Mouse (Mus musculus): ENCODE measurements at regions not wholly inside any gene's neighbourhood (a gene's known extent, or its start where the extent isn't known, plus 50 kb on each side); places are given as distances from the start of the nearest gene placed in this dataset.
A peak's percentile ranks its signal among the peaks of the same experiment; 100 is the strongest.

GRCm38 (mm10) chr2:128498611-128499010 lies 92.4 kb upstream of the Spdye4c start:
- Histone ChIP-seq H3K27me3 (ENCODE audit: insufficient read depth, low read length) (no peaks in the 10 kb centered on the region), H3K27ac (ENCODE audit: low read length) (no peak overlapping the region), H3K9ac (replicated peaks; ENCODE audit: low read length) (no peak overlapping the region), H3K9me3 (ENCODE audit: low read length) (no peaks in the 10 kb centered on the region), H3K36me3 (ENCODE audit: insufficient read depth, low read length) (no peaks in the 10 kb centered on the region), H3K4me3 (ENCODE audit: low read length) (no peak overlapping the region), H3K4me2 (replicated peaks; ENCODE audit: low read depth, low read length) (no peak overlapping the region), H3K4me1 (ENCODE audit: insufficient read depth, low read length) (0 out of 2 replicates have a peak, but pooled peaks cover 4% of the 10 kb centered on the region)
- WGBS: 49% methylated on average over 5 of the region's 5 CpGs
- ATAC-seq (ENCODE audit: low FRiP score, low TSS enrichment): no peak

DNA sequence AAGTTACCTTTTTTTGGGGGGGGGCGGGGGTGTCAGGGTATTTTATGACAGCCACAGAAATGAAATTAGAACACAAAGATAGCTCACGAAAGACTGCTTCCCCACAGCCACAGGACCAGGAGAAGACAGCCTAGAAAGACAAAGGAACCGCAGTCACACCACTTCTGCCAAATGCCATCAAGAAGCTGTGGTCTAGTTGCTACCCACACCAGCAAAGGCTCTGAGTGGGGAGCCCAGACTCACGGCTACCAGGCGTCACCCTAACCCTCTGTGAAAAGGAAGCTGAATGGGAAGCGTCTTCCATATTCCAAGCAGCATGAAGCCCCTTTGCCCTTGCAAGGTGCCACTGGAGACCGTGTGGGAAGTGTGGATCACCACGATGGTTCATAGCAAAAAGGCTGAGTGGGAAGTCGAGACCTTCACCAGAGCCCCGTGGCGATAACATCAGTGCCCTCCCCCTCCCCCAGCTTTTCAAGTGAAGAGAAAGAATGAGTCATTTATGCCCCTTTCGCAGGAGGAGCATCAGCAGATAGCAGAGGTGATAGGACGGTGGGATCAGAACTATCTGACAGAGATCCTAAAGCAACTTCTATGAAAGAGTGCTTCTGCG lies 91.3 kb upstream of the Spdye4c start:
- Histone ChIP-seq H3K4me1 (ENCODE audit: insufficient read depth, low read length) (0 out of 2 replicates have a peak, but pooled peaks cover 4% of the 10 kb centered on the region), H3K4me2 (replicated peaks; ENCODE audit: low read depth, low read length) (no peak overlapping the region), H3K27me3 (ENCODE audit: insufficient read depth, low read length) (no peaks in the 10 kb centered on the region), H3K27ac (ENCODE audit: low read length) (no peak overlapping the region), H3K9ac (replicated peaks; ENCODE audit: low read length) (no peak overlapping the region), H3K4me3 (ENCODE audit: low read length) (no peak overlapping the region), H3K36me3 (ENCODE audit: insufficient read depth, low read length) (no peaks in the 10 kb centered on the region), H3K9me3 (ENCODE audit: low read length) (no peaks in the 10 kb centered on the region)
- 84% methylated on average over 14 of the region's 14 CpGs for WGBS
- no peak for ATAC-seq (ENCODE audit: low FRiP score, low TSS enrichment)

- no peaks in the 10 kb centered on the region for H3K27me3 ChIP-seq (ENCODE audit: insufficient read depth, low read length)
- H3K9ac ChIP-seq (replicated peaks; ENCODE audit: low read length): no peak overlapping the region
- H3K9me3 ChIP-seq (ENCODE audit: low read length): peaks cover 7% of the 10 kb centered on the region; the same call in 1 of the 2 replicates
- H3K4me1 ChIP-seq (ENCODE audit: insufficient read depth, low read length): 0 out of 2 replicates have a peak, but pooled peaks cover 4% of the 10 kb centered on the region
- no peak overlapping the region for H3K4me2 ChIP-seq (replicated peaks; ENCODE audit: low read depth, low read length)
- H3K27ac ChIP-seq (ENCODE audit: low read length): no peak overlapping the region
- no peak overlapping the region for H3K4me3 ChIP-seq (ENCODE audit: low read length)
- ATAC-seq (ENCODE audit: low FRiP score, low TSS enrichment): no peak
- WGBS: 81% methylated on average over 4 of the region's 4 CpGs
- H3K36me3 ChIP-seq (ENCODE audit: insufficient read depth, low read length): no peaks in the 10 kb centered on the region
Observed at GRCm38 (mm10) chr2:128502676-128503075, 88.3 kb upstream of the Spdye4c start.

- peaks cover 10% of the 10 kb centered on the region; the same call in 1 of the 2 replicates for H3K4me1 ChIP-seq (ENCODE audit: insufficient read depth, low read length)
- H3K27ac ChIP-seq (ENCODE audit: low read length): peak overlapping the region; percentile 15; the same call in 1 of the 2 replicates
- peaks cover 7% of the 10 kb centered on the region; the same call in 1 of the 2 replicates for H3K9me3 ChIP-seq (ENCODE audit: low read length)
- no peak overlapping the region for H3K4me2 ChIP-seq (replicated peaks; ENCODE audit: low read depth, low read length)
- WGBS: 57% methylated on average over 2 of the region's 2 CpGs
- H3K9ac ChIP-seq (replicated peaks; ENCODE audit: low read length): no peak overlapping the region
- no peaks in the 10 kb centered on the region for H3K27me3 ChIP-seq (ENCODE audit: insufficient read depth, low read length)
- 0 out of 2 replicates have a peak, but pooled peaks have one; percentile 44 for ATAC-seq (ENCODE audit: low FRiP score, low TSS enrichment)
- H3K4me3 ChIP-seq (ENCODE audit: low read length): no peak overlapping the region
- H3K36me3 ChIP-seq (ENCODE audit: insufficient read depth, low read length): no peaks in the 10 kb centered on the region
Observed at GRCm38 (mm10) chr2:128503136-128503935, 87.7 kb upstream of the Spdye4c start.

DNA sequence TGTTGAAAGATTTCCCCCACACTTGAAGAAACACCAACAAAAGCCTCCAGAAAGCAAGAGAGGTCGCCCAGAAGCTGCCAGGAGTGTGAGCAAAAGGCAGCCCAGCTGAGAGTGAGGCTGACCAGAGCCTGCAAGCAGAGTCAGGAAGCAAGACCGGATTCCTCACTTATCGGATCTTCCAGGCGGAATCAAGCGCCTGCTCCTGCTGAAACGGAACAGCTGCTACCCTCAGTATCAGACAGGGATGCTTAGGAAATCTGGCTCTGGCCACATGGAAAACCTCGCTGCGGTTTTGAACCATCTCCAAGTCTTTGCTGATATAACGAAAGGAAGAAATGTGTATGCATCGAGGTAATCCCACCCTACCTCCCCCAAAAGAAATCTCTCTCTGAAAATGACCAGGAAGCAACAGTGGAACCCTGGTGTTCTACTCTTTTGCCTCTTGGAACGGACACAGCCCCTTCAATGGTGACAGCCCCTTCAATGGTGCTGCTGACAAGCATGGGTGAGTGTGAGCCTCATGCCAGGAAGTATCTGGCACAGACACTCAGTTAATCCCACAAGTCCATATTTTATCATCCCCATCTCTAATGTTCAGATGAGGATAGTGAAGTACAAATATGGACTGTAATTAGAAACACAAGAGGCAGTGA lies 83.3 kb upstream of the Spdye4c start:
- no peaks in the 10 kb centered on the region for H3K27me3 ChIP-seq (ENCODE audit: insufficient read depth, low read length)
- H3K27ac ChIP-seq (ENCODE audit: low read length): peak overlapping the region; percentile 27; the same call in 1 of the 2 replicates
- H3K4me2 ChIP-seq (replicated peaks; ENCODE audit: low read depth, low read length): no peak overlapping the region; the same call in 1 of the 2 replicates
- no peaks in the 10 kb centered on the region for H3K36me3 ChIP-seq (ENCODE audit: insufficient read depth, low read length)
- H3K9ac ChIP-seq (replicated peaks; ENCODE audit: low read length): no peak overlapping the region
- H3K9me3 ChIP-seq (ENCODE audit: low read length): peaks cover 7% of the 10 kb centered on the region; the same call in 1 of the 2 replicates
- H3K4me3 ChIP-seq (ENCODE audit: low read length): no peak overlapping the region
- 30% methylated on average over 11 of the region's 11 CpGs for WGBS
- peaks cover 14% of the 10 kb centered on the region; the same call in 1 of the 2 replicates for H3K4me1 ChIP-seq (ENCODE audit: insufficient read depth, low read length)
- ATAC-seq (ENCODE audit: low FRiP score, low TSS enrichment): peak; percentile 57; the same call in 1 of the 2 replicates

DNA sequence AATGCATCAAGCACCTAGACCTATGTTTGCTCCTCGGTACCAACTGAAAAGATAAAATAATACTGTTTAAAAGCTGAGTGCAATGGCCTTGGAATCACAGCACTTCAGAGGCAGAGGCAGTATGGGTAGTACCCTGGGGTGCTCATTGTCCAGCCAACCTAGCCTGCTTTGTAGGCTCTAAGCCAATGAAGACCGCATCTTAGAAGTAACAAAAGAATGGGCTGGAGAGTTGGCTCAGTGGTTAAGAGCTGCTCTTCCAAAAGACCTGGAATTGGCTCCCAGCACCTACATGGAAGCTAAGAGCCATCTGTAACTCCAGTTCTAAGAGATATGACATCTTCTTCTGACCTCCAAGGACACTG lies 82.8 kb upstream of the Spdye4c start:
- Histone ChIP-seq H3K4me2 (replicated peaks; ENCODE audit: low read depth, low read length) (no peak overlapping the region), H3K4me3 (ENCODE audit: low read length) (no peak overlapping the region), H3K4me1 (ENCODE audit: insufficient read depth, low read length) (peaks cover 14% of the 10 kb centered on the region; the same call in 1 of the 2 replicates), H3K27ac (ENCODE audit: low read length) (peak overlapping the region; percentile 27; the same call in 1 of the 2 replicates), H3K36me3 (ENCODE audit: insufficient read depth, low read length) (no peaks in the 10 kb centered on the region), H3K9ac (replicated peaks; ENCODE audit: low read length) (no peak overlapping the region), H3K27me3 (ENCODE audit: insufficient read depth, low read length) (no peaks in the 10 kb centered on the region), H3K9me3 (ENCODE audit: low read length) (peaks cover 7% of the 10 kb centered on the region; the same call in 1 of the 2 replicates)
- 77% methylated on average over 2 of the region's 2 CpGs for WGBS
- ATAC-seq (ENCODE audit: low FRiP score, low TSS enrichment): no peak

GRCm38 (mm10) chr2:128511291-128511690 lies 79.7 kb upstream of the Spdye4c start:
- WGBS: 58% methylated on average over 6 of the region's 6 CpGs
- H3K27ac ChIP-seq (ENCODE audit: low read length): no peak overlapping the region
- no peak overlapping the region for H3K4me2 ChIP-seq (replicated peaks; ENCODE audit: low read depth, low read length)
- H3K36me3 ChIP-seq (ENCODE audit: insufficient read depth, low read length): no peaks in the 10 kb centered on the region
- H3K9me3 ChIP-seq (ENCODE audit: low read length): no peaks in the 10 kb centered on the region
- H3K4me3 ChIP-seq (ENCODE audit: low read length): no peak overlapping the region
- H3K9ac ChIP-seq (replicated peaks; ENCODE audit: low read length): no peak overlapping the region
- H3K27me3 ChIP-seq (ENCODE audit: insufficient read depth, low read length): no peaks in the 10 kb centered on the region
- no peak for ATAC-seq (ENCODE audit: low FRiP score, low TSS enrichment)
- H3K4me1 ChIP-seq (ENCODE audit: insufficient read depth, low read length): peaks cover 25% of the 10 kb centered on the region; the same call in 1 of the 2 replicates

DNA sequence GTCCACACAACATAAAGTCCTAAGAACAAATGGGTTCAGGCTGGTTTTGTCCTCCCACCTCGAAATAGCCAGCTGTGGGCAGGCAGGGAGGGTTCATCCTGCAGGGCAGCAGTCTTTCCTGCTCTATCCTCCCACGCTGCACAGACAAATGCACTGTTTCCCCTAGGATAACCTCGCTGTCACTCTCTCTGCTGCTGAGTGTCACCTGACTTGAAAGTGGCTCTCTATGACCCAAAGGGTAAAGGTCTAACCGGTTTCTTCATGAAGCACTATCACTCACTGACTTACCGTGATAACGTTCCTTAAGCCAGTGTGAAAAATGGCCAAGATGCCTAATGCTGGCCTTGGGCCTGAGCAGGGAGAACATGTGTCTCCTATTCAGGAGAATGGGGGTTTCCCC lies 78.2 kb upstream of the Spdye4c start:
- H3K4me2 ChIP-seq (replicated peaks; ENCODE audit: low read depth, low read length): no peak overlapping the region
- no peaks in the 10 kb centered on the region for H3K9me3 ChIP-seq (ENCODE audit: low read length)
- no peaks in the 10 kb centered on the region for H3K27me3 ChIP-seq (ENCODE audit: insufficient read depth, low read length)
- H3K36me3 ChIP-seq (ENCODE audit: insufficient read depth, low read length): no peaks in the 10 kb centered on the region
- H3K4me1 ChIP-seq (ENCODE audit: insufficient read depth, low read length): peaks cover 24% of the 10 kb centered on the region; the same call in 1 of the 2 replicates
- H3K27ac ChIP-seq (ENCODE audit: low read length): no peak overlapping the region
- no peak overlapping the region for H3K9ac ChIP-seq (replicated peaks; ENCODE audit: low read length)
- 31% methylated on average over 6 of the region's 6 CpGs for WGBS
- ATAC-seq (ENCODE audit: low FRiP score, low TSS enrichment): no peak
- no peak overlapping the region for H3K4me3 ChIP-seq (ENCODE audit: low read length)

GRCm38 (mm10) chr2:128514463-128515290 lies 76.3 kb upstream of the Spdye4c start:
- H3K9ac ChIP-seq (replicated peaks; ENCODE audit: low read length): no peak overlapping the region
- whole genome bisulfite sequencing: 58% methylated on average over 17 of the region's 17 CpGs
- peaks cover 17% of the 10 kb centered on the region; the same call in 1 of the 2 replicates for H3K4me1 ChIP-seq (ENCODE audit: insufficient read depth, low read length)
- no peak overlapping the region for H3K4me2 ChIP-seq (replicated peaks; ENCODE audit: low read depth, low read length)
- ATAC-seq (ENCODE audit: low FRiP score, low TSS enrichment): no peak
- H3K9me3 ChIP-seq (ENCODE audit: low read length): no peaks in the 10 kb centered on the region
- H3K27me3 ChIP-seq (ENCODE audit: insufficient read depth, low read length): no peaks in the 10 kb centered on the region
- H3K27ac ChIP-seq (ENCODE audit: low read length): peak overlapping the region; percentile 36; the same call in 1 of the 2 replicates
- H3K4me3 ChIP-seq (ENCODE audit: low read length): no peak overlapping the region
- H3K36me3 ChIP-seq (ENCODE audit: insufficient read depth, low read length): no peaks in the 10 kb centered on the region
